Mouse (Mus musculus) frontal cortex, postnatal 25 days (tissue): Measurements from ENCODE around the gene Ttc26.
"Not testable (repeated sequence)": the region's sequence is repeated elsewhere in the genome, so short reads cannot be mapped to it uniquely, and the experiment has no call there.

Experiments
- DNase-seq, 2 experiments: peaks; one replicate each; pipeline ENCODE4 v3.0.0; 2022; ENCODE audit warnings: low spot score in 2 of 2

The Ttc26 gene

GRCm38 (mm10) chr6:38456425-38456824, 75.2 kb downstream of the Ttc26 start:
- DNase-seq: not testable (repeated sequence)

GRCm38 (mm10) chr6:38458075-38458474, 76.8 kb downstream of the Ttc26 start:
- DNase-seq: no peak

DNA sequence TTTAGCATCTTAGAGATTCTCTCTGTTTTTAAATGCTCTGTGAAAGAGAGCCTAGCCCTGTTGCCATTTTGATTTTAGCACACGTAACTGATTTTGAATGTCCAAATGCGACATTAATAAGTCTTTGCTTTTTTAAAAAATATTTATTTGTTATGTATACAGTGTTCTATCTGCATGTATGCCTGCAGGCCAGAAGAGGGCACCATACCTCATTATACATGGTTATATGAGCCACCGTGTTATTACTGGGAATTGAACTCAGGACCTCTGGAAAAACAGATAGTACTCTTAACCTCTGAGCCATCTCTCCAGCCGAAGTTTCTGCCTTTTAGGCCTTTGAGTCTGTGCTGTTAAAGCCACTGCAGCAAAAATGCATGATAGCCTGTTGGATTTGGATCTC, 88.3 kb downstream of the Ttc26 start:
- no peak for DNase-seq
